ENCODE assay signal across 11 mouse cellular contexts in the genomic region with DNA sequence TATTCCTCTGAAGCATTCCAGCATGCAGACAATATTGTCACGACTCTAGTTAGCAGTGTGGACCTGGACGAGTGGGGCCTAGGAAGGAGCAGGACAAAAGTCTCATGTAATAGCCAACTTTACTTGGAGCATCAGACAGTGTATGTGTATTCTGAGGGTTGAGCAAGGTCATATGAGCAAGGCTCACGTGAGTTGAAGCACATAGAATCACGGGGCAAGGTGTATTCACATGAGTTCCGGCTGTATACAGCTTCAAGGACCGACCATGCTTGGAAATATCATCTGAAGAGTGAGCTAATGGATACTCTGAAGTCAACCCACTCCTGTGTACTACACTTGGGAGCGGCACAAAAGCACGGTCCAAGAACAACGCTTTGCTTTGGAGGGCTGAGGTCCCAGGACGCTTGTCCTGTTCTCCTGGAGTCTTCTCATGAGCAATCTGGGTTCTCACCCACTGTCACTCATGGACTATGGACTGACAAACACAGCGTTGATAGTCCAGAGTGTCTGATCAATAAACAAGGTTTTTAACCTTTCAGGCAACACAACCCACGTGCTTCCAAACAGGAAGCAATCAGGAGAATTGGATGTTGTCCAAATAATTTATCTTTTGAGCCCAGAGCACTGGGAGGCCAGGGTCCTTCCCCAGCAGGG. TPM values are rescaled to one million over a fixed set of nuclear protein-coding genes. Genes with fewer than 3 reads are reported as not detected.
DNase-seq lines count a peak whose midpoint lies in the region; ATAC-seq and TF ChIP-seq lines count a peak whose summit lies in the region.
"Not testable (repeated sequence)": the region's sequence is repeated elsewhere in the genome, so short reads cannot be mapped to it uniquely, and the experiment has no call there.
"Had no signal": no experiment of that assay in that cellular context is flagged by ENCODE, and none has a peak within 500 bp of the region (broad histone marks: within the 10 kb centered on the region; RNA-seq: fewer than 3 reads in every experiment).

No protein-coding gene starts in this region.

- not testable (repeated sequence) for TF ChIP-seq CTCF in liver, embryonic 14.5 days (IDR thresholded peaks at IDR 0.05; ENCODE audit: low read depth)

- TF ChIP-seq EP300 in liver, embryonic 14.5 days (IDR thresholded peaks at IDR 0.05; ENCODE audit: low read depth), result not testable (repeated sequence)

- not testable (repeated sequence) for H3K36me3 ChIP-seq in embryonic facial prominence, embryonic 14.5 days (ENCODE audit: control insufficient read depth, insufficient read depth, low read length); heart, embryonic 12.5 days; hindbrain, embryonic 14.5 days (replicated peaks; ENCODE audit: control insufficient read depth, insufficient read depth); kidney, embryonic 15.5 days; liver, embryonic 14.5 days (replicated peaks; ENCODE audit: control insufficient read depth, insufficient read depth, low read depth); midbrain, embryonic 13.5 days; stomach, embryonic 15.5 days

- peak overlapping the region; percentile 10; the same call in 1 of the 2 replicates for H3K9ac ChIP-seq in embryonic facial prominence, embryonic 14.5 days (ENCODE audit: low read depth, low read length)
- not testable (repeated sequence) for H3K9ac ChIP-seq in heart, embryonic 12.5 days; hindbrain, embryonic 14.5 days; kidney, embryonic 15.5 days; liver, embryonic 14.5 days (replicated peaks); midbrain, embryonic 13.5 days (replicated peaks); stomach, embryonic 15.5 days

- 79% methylated on average over 12 of the region's 12 CpGs for WGBS in embryonic facial prominence, embryonic 14.5 days
- WGBS in heart, embryonic 12.5 days, result 67% methylated on average over 12 of the region's 12 CpGs
- WGBS in hindbrain, embryonic 14.5 days, result 84% methylated on average over 12 of the region's 12 CpGs
- 77% methylated on average over 12 of the region's 12 CpGs for WGBS in kidney, embryonic 15.5 days
- WGBS in liver, embryonic 14.5 days (ENCODE audit: insufficient replicate concordance), result 56% methylated on average over 12 of the region's 12 CpGs
- 86% methylated on average over 12 of the region's 12 CpGs for WGBS in midbrain, embryonic 13.5 days
- WGBS in stomach, embryonic 15.5 days, result 64% methylated on average over 12 of the region's 12 CpGs

- H3K27ac ChIP-seq in embryonic facial prominence, embryonic 14.5 days (replicated peaks; ENCODE audit: low read depth, low read length); heart, embryonic 12.5 days (ENCODE audit: poor library complexity, severe bottlenecking); kidney, embryonic 15.5 days; liver, embryonic 14.5 days; stomach, embryonic 15.5 days: not testable (repeated sequence)
- H3K27ac ChIP-seq in hindbrain, embryonic 14.5 days, result peak overlapping the region; percentile 64; the same call in 1 of the 2 replicates
- H3K27ac ChIP-seq in midbrain, embryonic 13.5 days, result peak overlapping the region; percentile 68

- not testable (repeated sequence) for H3K27me3 ChIP-seq in embryonic facial prominence, embryonic 14.5 days (replicated peaks; ENCODE audit: control insufficient read depth, insufficient read depth, low read length); heart, embryonic 12.5 days (replicated peaks); hindbrain, embryonic 14.5 days (ENCODE audit: control insufficient read depth, insufficient read depth, low read length); kidney, embryonic 15.5 days; liver, embryonic 14.5 days (ENCODE audit: control insufficient read depth, insufficient read depth, low read length); midbrain, embryonic 13.5 days; stomach, embryonic 15.5 days (replicated peaks)

- not testable (repeated sequence) for ATAC-seq in embryonic facial prominence, embryonic 14.5 days (ENCODE audit: low read depth); heart, embryonic 12.5 days (ENCODE audit: insufficient number of reproducible peaks, low FRiP score); hindbrain, embryonic 14.5 days (ENCODE audit: low FRiP score); kidney, embryonic 15.5 days (replicated peaks; ENCODE audit: low FRiP score); midbrain, embryonic 13.5 days
- ATAC-seq in liver, embryonic 14.5 days (ENCODE audit: insufficient read depth), result peak; percentile 49
- ATAC-seq in stomach, embryonic 15.5 days (ENCODE audit: insufficient read depth, low FRiP score, low read depth), result peak; percentile 25; the same call in 1 of the 2 replicates

- not testable (repeated sequence) for DNase-seq in embryonic facial prominence, embryonic 14.5 days (ENCODE audit: low spot score); hindbrain, embryonic 14.5 days (ENCODE audit: low spot score); liver, embryonic 14.5 days (ENCODE audit: low read depth in 3 of 3, low spot score in 3 of 3)

- H3K9me3 ChIP-seq in embryonic facial prominence, embryonic 14.5 days (ENCODE audit: control insufficient read depth, low read length); heart, embryonic 12.5 days (replicated peaks); hindbrain, embryonic 14.5 days (ENCODE audit: control insufficient read depth, low read length); kidney, embryonic 15.5 days (replicated peaks); liver, embryonic 14.5 days (ENCODE audit: control insufficient read depth, low read length); midbrain, embryonic 13.5 days; stomach, embryonic 15.5 days: not testable (repeated sequence)

- not testable (repeated sequence) for H3K4me1 ChIP-seq in embryonic facial prominence, embryonic 14.5 days (ENCODE audit: control insufficient read depth, insufficient read depth, low read length); heart, embryonic 12.5 days (replicated peaks); hindbrain, embryonic 14.5 days (replicated peaks; ENCODE audit: control insufficient read depth, insufficient read depth, low read length); kidney, embryonic 15.5 days; liver, embryonic 14.5 days (replicated peaks; ENCODE audit: control insufficient read depth in 2 of 2, insufficient read depth in 2 of 2, low read length in 1 of 2); midbrain, embryonic 13.5 days (replicated peaks); stomach, embryonic 15.5 days

- peak overlapping the region; percentile 20; the same call in 1 of the 2 replicates for H3K4me2 ChIP-seq in embryonic facial prominence, embryonic 14.5 days (ENCODE audit: low read depth, low read length)
- H3K4me2 ChIP-seq in heart, embryonic 12.5 days, result peak overlapping the region; percentile 43; the same call in 1 of the 2 replicates
- H3K4me2 ChIP-seq in hindbrain, embryonic 14.5 days (replicated peaks); liver, embryonic 14.5 days (ENCODE audit: low read depth); midbrain, embryonic 13.5 days (replicated peaks): not testable (repeated sequence)
- H3K4me2 ChIP-seq in kidney, embryonic 15.5 days, result peak overlapping the region; percentile 35; the same call in 1 of the 2 replicates
- H3K4me2 ChIP-seq in stomach, embryonic 15.5 days, result peak overlapping the region; percentile 36; the same call in 1 of the 2 replicates

- H3K4me3 ChIP-seq in embryonic facial prominence, embryonic 14.5 days (ENCODE audit: low read depth, low read length); heart, embryonic 12.5 days; hindbrain, embryonic 14.5 days (replicated peaks; ENCODE audit: low read length); kidney, embryonic 15.5 days (replicated peaks); liver, embryonic 14.5 days (ENCODE audit: insufficient read depth in 1 of 2, low read depth in 2 of 2, low read length in 2 of 2); midbrain, embryonic 13.5 days (replicated peaks); stomach, embryonic 15.5 days (replicated peaks): not testable (repeated sequence)

RNA-seq across cellular contexts. Expression of a gene that starts 32.0 kb away (rescaled TPM):
- not detected in 2 replicates for polyA plus RNA-seq in embryonic facial prominence, embryonic 14.5 days (2014; fragmentation: Nextera tagmentation; extraction: Ambion mirVana)
- polyA plus RNA-seq in heart, embryonic 12.5 days (2016; fragmentation: Nextera tagmentation; extraction: Ambion mirVana), result not detected in 2 replicates
- 0.51 and 0.78 TPM in 2 replicates for polyA plus RNA-seq in hindbrain, embryonic 14.5 days (2014; fragmentation: Nextera tagmentation; extraction: Ambion mirVana)
- not detected in 2 replicates for polyA plus RNA-seq in kidney, embryonic 15.5 days (2015; fragmentation: Nextera tagmentation; extraction: Ambion mirVana)
- not detected in 2 replicates for polyA plus RNA-seq in liver, embryonic 14.5 days (2012; rRNA removed)
- polyA plus RNA-seq in liver, embryonic 14.5 days (2014; fragmentation: Nextera tagmentation; extraction: Ambion mirVana), result not detected in 2 replicates
- 0.20 TPM in 1 of 2 replicates, not detected in the other for polyA plus RNA-seq in midbrain, embryonic 13.5 days (2015; fragmentation: Nextera tagmentation; extraction: Ambion mirVana)
- not detected in 2 replicates for polyA plus RNA-seq in stomach, embryonic 15.5 days (2015; fragmentation: Nextera tagmentation; extraction: Ambion mirVana)
- polyA plus RNA-seq: erythroblast, embryonic 14.5 days; forebrain, embryonic 14.5 days; kidney, postnatal 0 days; midbrain, embryonic 12.5 days had no signal

RNA-seq across cellular contexts. Expression of a gene that starts 34.1 kb away (rescaled TPM):
- 0.14 TPM in 1 of 2 replicates, not detected in the other for polyA plus RNA-seq in embryonic facial prominence, embryonic 14.5 days (2014; fragmentation: Nextera tagmentation; extraction: Ambion mirVana)
- polyA plus RNA-seq in heart, embryonic 12.5 days (2016; fragmentation: Nextera tagmentation; extraction: Ambion mirVana), result not detected in 2 replicates
- 0.23 TPM in 1 of 2 replicates, not detected in the other for polyA plus RNA-seq in hindbrain, embryonic 14.5 days (2014; fragmentation: Nextera tagmentation; extraction: Ambion mirVana)
- polyA plus RNA-seq in kidney, embryonic 15.5 days (2015; fragmentation: Nextera tagmentation; extraction: Ambion mirVana), result 0.17 and 0.22 TPM in 2 replicates
- 0.04 and 0.09 TPM in 2 replicates for polyA plus RNA-seq in liver, embryonic 14.5 days (2012; rRNA removed)
- polyA plus RNA-seq in liver, embryonic 14.5 days (2014; fragmentation: Nextera tagmentation; extraction: Ambion mirVana), result 0.09 and 0.25 TPM in 2 replicates
- polyA plus RNA-seq in midbrain, embryonic 13.5 days (2015; fragmentation: Nextera tagmentation; extraction: Ambion mirVana), result not detected in 2 replicates
- 0.12 and 0.23 TPM in 2 replicates for polyA plus RNA-seq in stomach, embryonic 15.5 days (2015; fragmentation: Nextera tagmentation; extraction: Ambion mirVana)
- polyA plus RNA-seq: erythroblast, embryonic 14.5 days; forebrain, embryonic 14.5 days; midbrain, embryonic 12.5 days had no signal
